Mouse (Mus musculus) midbrain, embryonic 10.5 days (tissue): ENCODE results near the gene Add3. TPM values are rescaled to one million over a fixed set of nuclear protein-coding genes. Genes with fewer than 3 reads are reported as not detected.

ENCODE experiments used
- DNase-seq: peaks from one replicate; pipeline ENCODE4 v3.0.0-alpha.2; 2017; ENCODE audit warnings: low spot score
- H3K27ac ChIP-seq: fragments of 300-500 bp; sonication (generic); replicated peaks from 2 replicates; pipeline ENCODE4 v1.5.1; 2016; ENCODE audit warnings: mild to moderate bottlenecking
- H3K27me3 ChIP-seq: fragments of 300-500 bp; sonication (generic); 2 replicates; pipeline ENCODE4 v1.6.1; 2016; ENCODE audit warnings: low read depth, mild to moderate bottlenecking; ENCODE audit not compliant: poor library complexity, severe bottlenecking
- H3K36me3 ChIP-seq: fragments of 300-500 bp; sonication (generic); 2 replicates; pipeline ENCODE4 v1.6.1; 2016; ENCODE audit warnings: mild to moderate bottlenecking, moderate library complexity
- H3K4me1 ChIP-seq: fragments of 300-500 bp; sonication (generic); 2 replicates; pipeline ENCODE4 v1.6.1; 2016
- H3K4me3 ChIP-seq: fragments of 300-500 bp; sonication (generic); 2 replicates; pipeline ENCODE4 v1.5.1; 2016; ENCODE audit warnings: mild to moderate bottlenecking, moderate library complexity
- H3K9me3 ChIP-seq: fragments of 300-500 bp; sonication (generic); replicated peaks from 2 replicates; pipeline ENCODE4 v1.6.1; 2016; ENCODE audit warnings: mild to moderate bottlenecking
- WGBS: fragments of 180-500 bp; shearing (Covaris S2); methylation state at CpG from one replicate; pipeline ENCODE4 v1.1.7; 2016; 5-methylcytosine and 5-hydroxymethylcytosine counted together
- polyA plus RNA-seq: library from polyadenylated mRNA; unstranded; fragments of >200 nt; fragmentation: Nextera tagmentation; extraction: Ambion mirVana; gene quantifications from 2 replicates; pipeline ENCODE4 v1.2.1, GENCODE M21; 2016

Gene Add3
- polyA plus RNA-seq, 1 experiment from 2014 or later, result 50.2 TPM

DNA sequence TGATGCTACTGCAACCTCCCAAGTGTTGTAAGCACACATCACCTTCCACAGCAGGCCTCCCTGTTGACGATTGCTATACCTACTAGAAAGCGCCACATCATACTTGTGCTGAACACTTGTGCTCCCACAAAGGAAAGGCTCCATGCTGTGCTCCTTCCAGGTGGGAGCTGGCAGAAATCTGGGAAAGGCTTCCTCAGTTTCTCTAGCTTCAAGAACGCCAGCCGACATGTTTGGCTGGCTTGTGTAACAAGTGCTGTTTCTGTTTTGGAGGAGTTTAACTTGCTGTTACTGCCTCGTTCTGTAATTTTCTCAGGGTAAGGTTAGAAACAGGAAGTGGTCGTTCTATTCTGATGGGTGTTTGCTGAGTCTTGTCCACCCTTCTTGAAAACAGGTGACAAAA, 22.7 kb downstream of the Add3 start:
- no peak for DNase-seq
- WGBS, result 87% methylated on average over 6 of the region's 6 CpGs
- Histone ChIP-seq H3K4me3 (no peak overlapping the region), H3K4me1 (peaks cover 12% of the 10 kb centered on the region), H3K27me3 (no peaks in the 10 kb centered on the region), H3K36me3 (no peaks in the 10 kb centered on the region), H3K9me3 (no peaks in the 10 kb centered on the region), H3K27ac (no peak overlapping the region)

DNA sequence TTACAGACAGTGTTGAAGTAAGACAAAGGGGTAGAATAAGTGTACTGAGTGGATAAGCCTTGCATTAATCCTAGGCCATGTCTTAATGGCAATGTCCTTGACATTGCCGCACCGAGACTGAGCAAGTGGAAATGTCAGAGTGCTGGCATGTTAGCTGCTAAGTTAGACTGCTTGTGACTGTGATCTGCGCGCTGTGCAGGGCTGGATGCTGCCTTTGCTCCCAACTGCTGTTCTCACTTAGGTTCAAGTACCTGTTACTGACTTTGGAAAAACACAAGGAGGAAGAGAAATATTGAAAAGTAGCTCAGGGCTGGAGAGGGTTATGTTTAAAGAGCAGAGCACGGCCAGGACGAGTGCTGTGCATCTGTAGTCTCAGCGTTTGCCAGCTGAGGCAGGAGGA, 24.4 kb downstream of the Add3 start:
- Histone ChIP-seq H3K4me3 (no peak overlapping the region), H3K36me3 (no peaks in the 10 kb centered on the region), H3K27ac (no peak overlapping the region), H3K4me1 (0 out of 2 replicates have a peak, but pooled peaks cover 8% of the 10 kb centered on the region), H3K9me3 (no peaks in the 10 kb centered on the region), H3K27me3 (no peaks in the 10 kb centered on the region)
- no peak for DNase-seq
- WGBS, result 86% methylated on average over 7 of the region's 7 CpGs

DNA sequence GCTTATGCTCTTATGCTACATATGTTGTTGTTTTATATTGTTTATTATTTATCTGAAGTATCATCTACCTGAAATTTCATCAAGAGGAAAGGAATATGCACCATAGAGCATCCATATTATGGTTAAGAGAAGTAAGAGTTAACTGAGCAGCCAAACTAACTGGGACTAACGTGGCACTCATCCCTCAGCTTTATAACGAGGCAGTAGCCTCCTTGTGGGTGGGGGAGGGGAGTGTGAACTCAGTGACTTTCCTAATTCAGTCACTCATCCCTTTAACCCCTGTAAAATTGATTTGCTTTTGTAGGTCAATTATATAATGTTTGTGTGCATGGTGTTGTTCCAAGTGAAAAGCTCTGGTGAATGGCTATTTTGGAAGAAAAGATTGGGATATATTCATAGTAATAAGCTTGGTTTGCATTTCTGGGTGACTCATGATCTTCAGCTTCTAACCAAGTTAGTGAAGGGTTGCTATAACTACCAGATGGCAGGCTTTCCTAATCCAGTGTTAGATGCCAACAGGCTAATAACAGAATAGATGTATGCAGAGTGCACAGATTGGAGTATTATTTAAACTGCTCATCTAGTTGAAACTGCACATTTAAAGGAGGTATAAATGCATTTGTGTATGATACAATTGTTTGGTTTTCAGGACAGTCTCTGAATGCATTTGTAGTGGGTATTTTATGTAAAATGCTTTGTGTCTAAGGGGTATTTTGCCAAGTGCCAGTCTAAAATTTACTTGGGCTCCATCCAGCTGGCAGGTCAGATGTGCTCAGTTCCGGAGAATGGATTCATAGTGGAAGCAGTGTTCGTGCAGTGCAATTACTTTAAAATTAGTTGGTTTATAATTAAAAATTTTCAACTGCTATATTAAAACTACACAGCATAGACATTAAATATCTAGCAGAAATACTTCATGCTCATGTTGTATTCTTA, 25.3 kb downstream of the Add3 start:
- DNase-seq, result no peak
- no peaks in the 10 kb centered on the region for H3K9me3 ChIP-seq
- WGBS, result 61% methylated on average over 4 of the region's 4 CpGs

DNA sequence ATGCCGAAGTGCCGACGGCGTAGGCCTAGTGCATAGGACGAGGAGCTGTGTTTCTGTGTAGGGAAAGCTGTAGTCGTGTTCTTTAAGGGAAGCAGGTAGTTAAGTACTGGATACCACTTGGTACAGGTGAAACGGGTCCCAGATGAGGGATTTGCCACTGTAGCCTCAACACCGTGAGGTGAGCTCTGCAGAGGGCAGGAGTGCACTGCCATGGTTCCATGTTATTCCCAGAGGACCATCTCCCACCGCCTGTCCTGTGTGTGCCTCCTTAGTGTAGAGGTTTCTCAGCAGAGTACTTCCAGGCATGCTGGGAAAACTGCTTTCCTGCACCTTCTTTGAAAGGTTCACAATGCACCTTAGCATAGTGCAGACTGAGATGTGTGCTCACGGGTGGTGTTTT, 26.1 kb downstream of the Add3 start:
- Histone ChIP-seq H3K36me3 (no peaks in the 10 kb centered on the region), H3K27me3 (no peaks in the 10 kb centered on the region), H3K9me3 (no peaks in the 10 kb centered on the region), H3K4me3 (no peak overlapping the region), H3K4me1 (0 out of 2 replicates have a peak, but pooled peaks cover 8% of the 10 kb centered on the region), H3K27ac (no peak overlapping the region)
- no peak for DNase-seq
- 91% methylated on average over 10 of the region's 10 CpGs for WGBS

More for the DNA sequence above, 25.3 kb downstream of the Add3 start:
- Histone ChIP-seq H3K4me1 (0 out of 2 replicates have a peak, but pooled peaks cover 8% of the 10 kb centered on the region), H3K36me3 (no peaks in the 10 kb centered on the region), H3K27ac (no peak overlapping the region), H3K4me3 (no peak overlapping the region), H3K27me3 (no peaks in the 10 kb centered on the region)

DNA sequence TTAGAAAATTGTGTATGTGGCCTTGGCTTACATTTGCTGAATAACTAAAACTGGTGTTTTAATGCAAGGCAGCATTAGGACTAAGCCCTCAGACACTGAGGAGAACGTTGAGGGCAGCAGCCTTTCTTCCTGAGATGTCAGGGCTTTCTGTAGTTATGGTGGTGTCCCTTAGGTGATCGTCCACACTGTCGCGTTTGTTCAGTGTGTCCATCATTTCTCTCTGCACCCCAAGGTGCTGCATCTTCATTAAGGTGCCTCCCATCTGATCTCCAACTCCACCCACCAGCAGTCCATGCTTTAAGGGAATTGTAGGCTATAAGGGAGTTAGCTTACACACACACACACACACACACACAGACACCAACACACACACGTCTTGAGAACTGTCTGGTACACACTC, 28.3 kb downstream of the Add3 start:
- 0 out of 2 replicates have a peak, but pooled peaks cover 8% of the 10 kb centered on the region for H3K4me1 ChIP-seq
- H3K27ac ChIP-seq, result no peak overlapping the region
- H3K4me3 ChIP-seq, result no peak overlapping the region
- no peak for DNase-seq
- no peaks in the 10 kb centered on the region for H3K9me3 ChIP-seq
- no peaks in the 10 kb centered on the region for H3K27me3 ChIP-seq
- H3K36me3 ChIP-seq, result no peaks in the 10 kb centered on the region
- 84% methylated on average over 5 of the region's 5 CpGs for WGBS

DNA sequence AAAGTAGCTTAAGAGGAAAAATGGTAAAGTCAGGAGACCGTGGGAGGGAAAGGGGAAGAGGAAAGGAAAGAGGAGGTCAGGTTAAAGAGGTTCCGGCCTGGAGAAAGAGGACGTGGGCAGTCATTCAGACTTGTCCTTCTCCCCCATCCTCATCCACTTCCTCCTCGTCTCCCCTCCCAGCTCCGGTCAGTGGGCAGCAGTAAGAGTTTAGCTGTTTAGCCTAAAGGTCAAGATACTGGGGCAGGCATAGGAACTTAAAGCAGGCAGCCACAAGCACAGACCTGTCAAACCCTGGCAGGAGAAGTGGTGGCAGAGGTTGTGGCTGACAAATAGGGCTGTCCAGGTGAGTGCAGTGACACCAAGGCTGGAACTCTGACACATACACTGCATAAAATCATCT, 30.4 kb downstream of the Add3 start:
- Histone ChIP-seq H3K4me3 (no peak overlapping the region), H3K36me3 (no peaks in the 10 kb centered on the region), H3K9me3 (no peaks in the 10 kb centered on the region), H3K4me1 (0 out of 2 replicates have a peak, but pooled peaks cover under 1% of the 10 kb centered on the region), H3K27ac (no peak overlapping the region), H3K27me3 (no peaks in the 10 kb centered on the region)
- no peak for DNase-seq
- 68% methylated on average over 5 of the region's 5 CpGs for WGBS

DNA sequence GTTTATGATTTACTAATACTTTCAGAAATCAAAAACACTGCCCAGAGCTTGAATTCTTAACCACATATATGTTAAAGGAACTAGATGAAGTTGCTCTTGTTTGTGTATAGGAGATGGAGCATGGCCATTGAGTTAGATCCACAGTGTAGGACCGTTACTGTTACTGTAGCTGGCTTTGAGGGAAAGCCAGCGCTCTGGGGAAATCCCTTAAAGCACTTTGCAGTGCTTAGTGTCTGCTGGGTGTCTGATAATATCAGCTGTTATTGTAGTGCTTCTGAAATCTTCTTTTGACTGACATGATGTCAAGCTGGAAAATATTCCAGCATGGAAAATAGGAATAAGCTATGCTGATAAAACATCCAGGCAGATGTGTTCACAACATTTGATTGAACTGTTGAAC, 33.8 kb downstream of the Add3 start:
- H3K27ac ChIP-seq, result no peak overlapping the region
- no peaks in the 10 kb centered on the region for H3K4me1 ChIP-seq
- 90% methylated on average over 2 of the region's 2 CpGs for WGBS
- H3K27me3 ChIP-seq, result no peaks in the 10 kb centered on the region
- H3K9me3 ChIP-seq, result no peaks in the 10 kb centered on the region
- no peak for DNase-seq
- H3K36me3 ChIP-seq, result no peaks in the 10 kb centered on the region
- no peak overlapping the region for H3K4me3 ChIP-seq

DNA sequence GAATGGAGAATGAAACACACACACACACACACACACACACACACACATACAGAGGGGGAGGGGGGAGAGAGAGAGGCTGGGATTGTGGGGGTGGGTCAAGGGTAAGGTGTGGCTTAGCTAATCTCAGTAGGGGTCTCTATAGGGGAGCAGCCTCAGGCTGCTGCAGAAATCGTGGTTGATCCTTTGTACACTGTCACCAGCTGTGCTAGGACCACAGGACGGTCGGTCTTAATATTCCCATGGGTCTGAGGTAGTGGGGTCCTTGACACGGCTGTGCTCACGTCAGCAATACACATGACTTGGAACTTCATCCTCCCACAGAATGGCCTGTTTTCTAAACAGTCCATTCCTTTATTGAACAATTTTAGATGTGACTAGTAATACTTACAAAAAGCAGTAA, 35.3 kb downstream of the Add3 start:
- 73% methylated on average over 5 of the region's 5 CpGs for WGBS
- Histone ChIP-seq H3K27me3 (no peaks in the 10 kb centered on the region), H3K4me1 (peaks cover 2% of the 10 kb centered on the region), H3K27ac (no peak overlapping the region), H3K9me3 (no peaks in the 10 kb centered on the region), H3K4me3 (no peak overlapping the region), H3K36me3 (no peaks in the 10 kb centered on the region)
- no peak for DNase-seq

DNA sequence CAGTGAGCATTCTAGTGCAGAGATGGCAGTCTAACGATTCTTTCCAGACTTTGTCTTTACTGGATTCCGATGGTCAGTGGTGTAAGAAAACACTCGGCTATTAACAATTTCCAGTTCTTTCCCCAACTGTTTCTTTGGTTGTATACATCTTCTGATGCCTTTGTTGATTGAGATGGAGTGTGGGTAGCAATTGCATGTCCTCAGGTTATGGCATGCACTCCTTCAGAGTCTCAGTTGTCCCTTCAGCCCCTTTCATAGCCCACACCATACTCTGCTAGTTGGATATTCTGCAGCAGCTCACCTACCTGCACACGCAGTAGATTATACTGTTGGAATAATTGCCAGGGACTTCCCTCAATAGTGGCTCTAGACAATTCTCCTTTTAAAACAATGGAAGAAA, 36.3 kb downstream of the Add3 start:
- Histone ChIP-seq H3K4me1 (peaks cover 12% of the 10 kb centered on the region), H3K36me3 (no peaks in the 10 kb centered on the region), H3K9me3 (no peaks in the 10 kb centered on the region), H3K27me3 (no peaks in the 10 kb centered on the region), H3K4me3 (no peak overlapping the region), H3K27ac (no peak overlapping the region)
- 93% methylated on average over 4 of the region's 4 CpGs for WGBS
- no peak for DNase-seq

DNA sequence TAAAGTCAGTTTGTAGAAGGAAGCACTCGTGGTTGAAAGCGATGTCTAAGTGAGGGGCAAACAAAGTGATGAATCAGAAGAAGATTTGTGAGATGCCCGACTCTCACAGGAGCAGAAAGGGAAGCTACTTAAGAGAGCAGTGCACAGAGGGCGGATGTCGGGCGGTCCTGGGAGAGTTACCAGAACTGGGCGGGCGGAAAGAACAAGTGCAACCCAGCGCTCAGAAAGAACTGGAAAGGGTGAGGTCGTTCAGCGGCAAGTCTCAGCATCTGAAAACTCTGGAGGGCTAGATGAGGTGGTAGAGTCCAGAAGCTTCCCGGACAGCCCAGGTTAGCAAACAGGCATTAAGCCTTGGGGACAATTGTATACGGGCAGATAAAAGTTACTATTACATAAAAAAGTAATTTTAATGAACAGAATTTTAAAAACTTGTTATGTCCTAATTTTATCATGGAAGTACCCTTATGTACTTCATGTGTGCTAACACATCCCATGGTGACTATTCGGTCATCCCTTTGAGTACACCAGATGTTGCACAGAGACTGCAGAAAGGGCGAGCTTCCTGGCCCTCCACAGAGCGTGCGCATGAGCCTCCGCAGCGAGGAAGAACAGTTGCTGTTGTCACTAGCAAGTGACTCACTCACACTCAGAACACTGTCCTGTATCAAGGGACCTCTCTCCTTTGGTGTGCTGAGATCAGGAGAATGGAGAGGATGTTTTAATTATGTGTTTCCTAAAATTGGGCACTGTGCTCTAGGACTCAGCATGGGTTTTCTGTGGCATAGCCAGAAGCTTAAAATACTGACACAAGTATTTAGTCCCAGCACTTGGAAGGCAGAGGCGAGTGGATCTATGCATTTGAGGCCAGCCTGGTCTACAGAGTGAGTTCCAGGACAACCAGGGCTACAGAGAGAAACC, 38.6 kb downstream of the Add3 start:
- Histone ChIP-seq H3K36me3 (no peaks in the 10 kb centered on the region), H3K9me3 (no peaks in the 10 kb centered on the region), H3K4me1 (peaks cover 21% of the 10 kb centered on the region), H3K27me3 (no peaks in the 10 kb centered on the region), H3K27ac (no peak overlapping the region), H3K4me3 (no peak overlapping the region)
- WGBS, result 95% methylated on average over 20 of the region's 20 CpGs
- DNase-seq, result no peak

DNA sequence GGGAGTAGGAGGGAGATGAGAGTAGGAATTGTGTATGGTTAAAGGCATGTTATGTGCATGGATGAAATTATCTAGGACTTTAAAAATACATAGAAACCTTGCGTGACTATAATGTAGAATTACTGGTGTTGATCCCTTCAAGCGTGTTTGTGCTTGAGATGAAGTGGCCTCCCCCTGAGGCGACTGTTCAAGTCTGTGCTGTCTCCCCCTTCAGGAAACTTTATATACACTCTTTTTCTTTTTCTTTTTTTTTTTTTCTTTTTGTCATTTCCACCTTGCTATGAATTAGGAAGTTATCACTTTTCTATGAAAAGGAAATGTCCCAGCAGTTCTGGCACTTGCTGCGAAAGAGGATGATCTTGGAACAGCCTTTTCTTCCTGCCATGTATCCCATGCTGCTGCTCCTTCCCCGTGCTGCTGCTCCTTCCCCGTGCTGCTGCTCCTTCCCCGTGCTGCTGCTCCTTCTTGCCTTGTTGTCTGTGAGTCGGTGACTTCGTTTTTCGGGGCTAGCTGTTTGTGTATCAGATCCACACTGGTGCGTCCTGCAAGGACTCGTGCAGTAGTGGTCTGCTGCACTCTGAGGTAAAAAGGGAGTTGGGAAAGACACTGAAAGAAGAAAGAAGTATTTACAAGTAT, 40.0 kb downstream of the Add3 start:
- H3K27me3 ChIP-seq, result no peaks in the 10 kb centered on the region
- H3K4me1 ChIP-seq, result peaks cover 31% of the 10 kb centered on the region
- no peak overlapping the region for H3K4me3 ChIP-seq
- WGBS, result 83% methylated on average over 12 of the region's 12 CpGs
- no peaks in the 10 kb centered on the region for H3K9me3 ChIP-seq
- no peak for DNase-seq
- peak overlapping the region; percentile 55 for H3K27ac ChIP-seq
- H3K36me3 ChIP-seq, result no peaks in the 10 kb centered on the region

DNA sequence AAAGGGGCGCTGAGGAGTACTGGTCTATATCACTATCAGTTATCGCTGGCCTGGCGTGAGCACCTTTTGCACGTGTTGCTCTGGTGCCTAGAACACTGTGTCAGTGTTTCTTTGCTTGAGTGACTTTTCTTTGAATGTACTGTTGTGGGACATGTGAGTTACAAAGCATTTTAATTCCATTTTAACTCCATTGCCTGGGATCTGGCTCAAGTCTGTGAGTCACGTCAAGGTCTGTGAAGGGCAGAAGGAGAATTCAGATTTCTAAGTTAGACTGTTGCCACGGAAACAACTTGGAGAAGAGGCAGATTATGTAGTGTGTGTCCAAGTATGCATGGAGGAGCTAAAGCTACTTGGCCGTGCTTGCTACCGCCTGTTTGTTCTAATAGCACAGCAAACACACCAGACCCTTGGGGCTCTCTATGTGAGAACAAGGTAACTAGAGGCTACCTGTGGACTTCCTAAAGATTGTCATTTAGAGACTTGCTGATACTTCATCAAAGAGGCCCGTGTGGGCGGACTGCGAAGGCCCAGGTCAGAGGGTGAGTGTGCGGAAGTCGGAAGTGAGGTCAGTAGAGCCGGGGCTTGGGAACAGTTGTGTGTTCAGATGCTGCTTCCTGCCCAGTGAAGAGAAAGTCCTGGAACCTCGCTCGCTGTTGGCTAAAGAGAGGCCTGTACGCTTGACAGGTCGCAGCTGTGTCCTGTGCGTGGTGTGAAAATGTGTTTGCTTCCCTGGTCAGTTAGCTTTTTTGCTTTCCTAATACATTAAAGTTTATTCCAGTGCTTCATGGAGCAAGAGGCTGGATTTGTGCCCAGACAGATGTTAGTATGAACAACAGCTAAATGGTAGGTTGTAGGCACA, 41.0 kb downstream of the Add3 start:
- H3K9me3 ChIP-seq, result no peaks in the 10 kb centered on the region
- peaks cover 35% of the 10 kb centered on the region for H3K4me1 ChIP-seq
- H3K27me3 ChIP-seq, result no peaks in the 10 kb centered on the region
- 77% methylated on average over 19 of the region's 19 CpGs for WGBS
- no peak overlapping the region for H3K4me3 ChIP-seq
- peak overlapping the region; percentile 55 for H3K27ac ChIP-seq
- no peak for DNase-seq
- no peaks in the 10 kb centered on the region for H3K36me3 ChIP-seq
